Mouse (Mus musculus): ENCODE data around the gene Prr5l. TPM values are rescaled to one million over a fixed set of nuclear protein-coding genes. Genes with fewer than 3 reads are reported as not detected.

Gene Prr5l
- polyA plus RNA-seq, 1 experiment from 2014 or later: 6.3 TPM

- Histone ChIP-seq H3K36me3 (ENCODE audit: control insufficient read depth, insufficient read depth, low read length) (no peaks in the 10 kb centered on the region), H3K4me1 (ENCODE audit: control insufficient read depth, insufficient read depth, low read depth, low read length) (no peaks in the 10 kb centered on the region), H3K4me3 (ENCODE audit: low read length) (no peak overlapping the region), H3K4me2 (ENCODE audit: low read length) (no peak overlapping the region), H3K27me3 (replicated peaks; ENCODE audit: control insufficient read depth, insufficient read depth, low read length) (no peaks in the 10 kb centered on the region), H3K27ac (ENCODE audit: low read depth, low read length) (no peak overlapping the region), H3K9me3 (ENCODE audit: control insufficient read depth, low read length) (no peaks in the 10 kb centered on the region), H3K9ac (ENCODE audit: low read depth, low read length) (no peak overlapping the region)
- ATAC-seq: no peak
- whole genome bisulfite sequencing: 85% methylated on average over 3 of the region's 3 CpGs
These were observed 55.8 kb downstream of the Prr5l start for GRCm38 (mm10) chr2:101826950-101827600.

- Histone ChIP-seq H3K27ac (ENCODE audit: low read depth, low read length) (no peak overlapping the region), H3K4me2 (ENCODE audit: low read length) (no peak overlapping the region), H3K36me3 (ENCODE audit: control insufficient read depth, insufficient read depth, low read length) (no peaks in the 10 kb centered on the region), H3K9ac (ENCODE audit: low read depth, low read length) (no peak overlapping the region), H3K27me3 (replicated peaks; ENCODE audit: control insufficient read depth, insufficient read depth, low read length) (no peaks in the 10 kb centered on the region), H3K4me3 (ENCODE audit: low read length) (no peak overlapping the region), H3K9me3 (ENCODE audit: control insufficient read depth, low read length) (no peaks in the 10 kb centered on the region), H3K4me1 (ENCODE audit: control insufficient read depth, insufficient read depth, low read depth, low read length) (no peaks in the 10 kb centered on the region)
- ATAC-seq: no peak
- WGBS: 81% methylated on average over 2 of the region's 2 CpGs
These were observed 56.6 kb downstream of the Prr5l start for GRCm38 (mm10) chr2:101826186-101826707.

- no peak for ATAC-seq
- Histone ChIP-seq H3K36me3 (ENCODE audit: control insufficient read depth, insufficient read depth, low read length) (no peaks in the 10 kb centered on the region), H3K4me1 (ENCODE audit: control insufficient read depth, insufficient read depth, low read depth, low read length) (no peaks in the 10 kb centered on the region), H3K27ac (ENCODE audit: low read depth, low read length) (no peak overlapping the region), H3K27me3 (replicated peaks; ENCODE audit: control insufficient read depth, insufficient read depth, low read length) (no peaks in the 10 kb centered on the region), H3K9ac (ENCODE audit: low read depth, low read length) (no peak overlapping the region), H3K9me3 (ENCODE audit: control insufficient read depth, low read length) (no peaks in the 10 kb centered on the region), H3K4me2 (ENCODE audit: low read length) (no peak overlapping the region), H3K4me3 (ENCODE audit: low read length) (no peak overlapping the region)
- WGBS: 79% methylated on average over 9 of the region's 9 CpGs
These were observed 57.4 kb downstream of the Prr5l start for GRCm38 (mm10) chr2:101825226-101826120.

- Histone ChIP-seq H3K36me3 (ENCODE audit: control insufficient read depth, insufficient read depth, low read length) (no peaks in the 10 kb centered on the region), H3K4me1 (ENCODE audit: control insufficient read depth, insufficient read depth, low read depth, low read length) (no peaks in the 10 kb centered on the region), H3K9me3 (ENCODE audit: control insufficient read depth, low read length) (no peaks in the 10 kb centered on the region), H3K9ac (ENCODE audit: low read depth, low read length) (no peak overlapping the region), H3K27ac (ENCODE audit: low read depth, low read length) (no peak overlapping the region), H3K4me3 (ENCODE audit: low read length) (no peak overlapping the region), H3K27me3 (replicated peaks; ENCODE audit: control insufficient read depth, insufficient read depth, low read length) (no peaks in the 10 kb centered on the region), H3K4me2 (ENCODE audit: low read length) (no peak overlapping the region)
- WGBS: 60% methylated on average over 4 of the region's 4 CpGs
- ATAC-seq: no peak
These were observed 59.0 kb downstream of the Prr5l start for GRCm38 (mm10) chr2:101823821-101824220.

- Histone ChIP-seq H3K9ac (ENCODE audit: low read depth, low read length) (no peak overlapping the region), H3K4me3 (ENCODE audit: low read length) (no peak overlapping the region), H3K36me3 (ENCODE audit: control insufficient read depth, insufficient read depth, low read length) (no peaks in the 10 kb centered on the region), H3K27ac (ENCODE audit: low read depth, low read length) (no peak overlapping the region), H3K4me2 (ENCODE audit: low read length) (no peak overlapping the region), H3K27me3 (replicated peaks; ENCODE audit: control insufficient read depth, insufficient read depth, low read length) (no peaks in the 10 kb centered on the region), H3K9me3 (ENCODE audit: control insufficient read depth, low read length) (no peaks in the 10 kb centered on the region), H3K4me1 (ENCODE audit: control insufficient read depth, insufficient read depth, low read depth, low read length) (no peaks in the 10 kb centered on the region)
- WGBS: 72% methylated on average over 13 of the region's 13 CpGs
- no peak for ATAC-seq
These were observed 60.0 kb downstream of the Prr5l start for GRCm38 (mm10) chr2:101822785-101823184.

GRCm38 (mm10) chr2:101820816-101821215 lies 62.0 kb downstream of the Prr5l start:
- Histone ChIP-seq H3K4me3 (ENCODE audit: low read length) (no peak overlapping the region), H3K4me1 (ENCODE audit: control insufficient read depth, insufficient read depth, low read depth, low read length) (no peaks in the 10 kb centered on the region), H3K27ac (ENCODE audit: low read depth, low read length) (no peak overlapping the region), H3K4me2 (ENCODE audit: low read length) (no peak overlapping the region), H3K9ac (ENCODE audit: low read depth, low read length) (no peak overlapping the region), H3K27me3 (replicated peaks; ENCODE audit: control insufficient read depth, insufficient read depth, low read length) (no peaks in the 10 kb centered on the region), H3K9me3 (ENCODE audit: control insufficient read depth, low read length) (no peaks in the 10 kb centered on the region), H3K36me3 (ENCODE audit: control insufficient read depth, insufficient read depth, low read length) (no peaks in the 10 kb centered on the region)
- 62% methylated on average over 1 of the region's 1 CpGs for WGBS
- no peak for ATAC-seq

GRCm38 (mm10) chr2:101818986-101819764 lies 63.7 kb downstream of the Prr5l start:
- no peak overlapping the region for H3K4me2 ChIP-seq (ENCODE audit: low read length)
- 75% methylated on average over 7 of the region's 7 CpGs for WGBS
- H3K27me3 ChIP-seq (replicated peaks; ENCODE audit: control insufficient read depth, insufficient read depth, low read length): no peaks in the 10 kb centered on the region
- no peaks in the 10 kb centered on the region for H3K4me1 ChIP-seq (ENCODE audit: control insufficient read depth, insufficient read depth, low read depth, low read length)
- H3K27ac ChIP-seq (ENCODE audit: low read depth, low read length): no peak overlapping the region
- no peaks in the 10 kb centered on the region for H3K9me3 ChIP-seq (ENCODE audit: control insufficient read depth, low read length)
- no peak for ATAC-seq
- no peaks in the 10 kb centered on the region for H3K36me3 ChIP-seq (ENCODE audit: control insufficient read depth, insufficient read depth, low read length)
- H3K9ac ChIP-seq (ENCODE audit: low read depth, low read length): no peak overlapping the region
- no peak overlapping the region for H3K4me3 ChIP-seq (ENCODE audit: low read length)

GRCm38 (mm10) chr2:101816646-101817308 lies 66.0 kb downstream of the Prr5l start:
- WGBS: 82% methylated on average over 3 of the region's 3 CpGs

More at GRCm38 (mm10) chr2:101816646-101817308, 66.0 kb downstream of the Prr5l start:
- Histone ChIP-seq H3K9me3 (ENCODE audit: control insufficient read depth, low read length) (no peaks in the 10 kb centered on the region), H3K27me3 (replicated peaks; ENCODE audit: control insufficient read depth, insufficient read depth, low read length) (no peaks in the 10 kb centered on the region), H3K4me1 (ENCODE audit: control insufficient read depth, insufficient read depth, low read depth, low read length) (no peaks in the 10 kb centered on the region), H3K27ac (ENCODE audit: low read depth, low read length) (no peak overlapping the region), H3K36me3 (ENCODE audit: control insufficient read depth, insufficient read depth, low read length) (no peaks in the 10 kb centered on the region), H3K9ac (ENCODE audit: low read depth, low read length) (no peak overlapping the region), H3K4me2 (ENCODE audit: low read length) (no peak overlapping the region), H3K4me3 (ENCODE audit: low read length) (no peak overlapping the region)
- no peak for ATAC-seq

Measured in hindbrain, embryonic 16.5 days (tissue).